Mouse (Mus musculus) embryonic facial prominence, embryonic 14.5 days (tissue): ENCODE data around the gene Hoxd13. TPM values are rescaled to one million over a fixed set of nuclear protein-coding genes. Genes with fewer than 3 reads are reported as not detected.

Experiments
- ATAC-seq: fragments of 200-750 bp; cut with Nextera tagmentation; 2 replicates; pipeline ENCODE4 v1.8.0; 2017; ENCODE audit warnings: low read depth, moderate number of reproducible peaks, moderate TSS enrichment
- DNase-seq: peaks from one replicate; pipeline ENCODE4 v3.0.0-alpha.2; 2015; ENCODE audit warnings: low spot score
- H3K27ac ChIP-seq: fragments of 300-500 bp; sonication (generic); replicated peaks from 2 replicates; pipeline ENCODE4 v1.5.1; 2014; ENCODE audit warnings: low read depth, mild to moderate bottlenecking, low read length, moderate library complexity
- H3K27me3 ChIP-seq: fragments of 300-500 bp; sonication (generic); replicated peaks from 2 replicates; pipeline ENCODE4 v1.6.1; 2014; ENCODE audit warnings: low read length; ENCODE audit not compliant: control insufficient read depth, insufficient read depth
- H3K36me3 ChIP-seq: fragments of 300-500 bp; sonication (generic); 2 replicates; pipeline ENCODE4 v1.6.1; 2014; ENCODE audit warnings: low read length, mixed read lengths; ENCODE audit not compliant: control insufficient read depth, insufficient read depth
- H3K4me1 ChIP-seq: fragments of 300-500 bp; sonication (generic); 2 replicates; pipeline ENCODE4 v1.6.1; 2014; ENCODE audit warnings: antibody characterized with exemption, low read length; ENCODE audit not compliant: control insufficient read depth, insufficient read depth
- H3K4me2 ChIP-seq: fragments of 300-500 bp; sonication (generic); 2 replicates; pipeline ENCODE4 v1.6.1; 2014; ENCODE audit warnings: low read depth, mild to moderate bottlenecking, low read length, moderate library complexity, mixed read lengths
- H3K4me3 ChIP-seq: fragments of 300-500 bp; sonication (generic); 2 replicates; pipeline ENCODE4 v1.5.1; 2014; ENCODE audit warnings: low read depth, mild to moderate bottlenecking, low read length
- H3K9ac ChIP-seq: fragments of 300-500 bp; sonication (generic); 2 replicates; pipeline ENCODE4 v1.6.1; 2014; ENCODE audit warnings: low read depth, mild to moderate bottlenecking, low read length, moderate library complexity, mixed read lengths
- H3K9me3 ChIP-seq: fragments of 300-500 bp; sonication (generic); 2 replicates; pipeline ENCODE4 v1.6.1; 2016; ENCODE audit warnings: low read length; ENCODE audit not compliant: control insufficient read depth
- WGBS: fragments of 180-500 bp; shearing (Covaris S2); extraction: QIAGEN DNeasy Blood & Tissue Kit; methylation state at CpG from one replicate; pipeline ENCODE4 v1.1.7; 2014; 5-methylcytosine and 5-hydroxymethylcytosine counted together
- polyA plus RNA-seq: library from polyadenylated mRNA; unstranded; fragments of >200 nt; fragmentation: Nextera tagmentation; extraction: Ambion mirVana; gene quantifications from 2 replicates; pipeline ENCODE4 v1.2.1, GENCODE M21; 2014

The Hoxd13 gene
- polyA plus RNA-seq, 1 experiment from 2014 or later = not detected

GRCm38 (mm10) chr2:74680561-74681398 is 12.7 kb downstream of the Hoxd13 start:
- H3K27ac ChIP-seq = no peak overlapping the region
- H3K27me3 ChIP-seq = peaks cover 100% of the 10 kb centered on the region
- H3K9me3 ChIP-seq = no peaks in the 10 kb centered on the region
- H3K4me1 ChIP-seq = 0 out of 2 replicates have a peak, but pooled peaks cover 4% of the 10 kb centered on the region
- ATAC-seq (no peak), DNase-seq (no peak)
- 3% methylated on average over 21 of the region's 21 CpGs for WGBS
- no peaks in the 10 kb centered on the region for H3K36me3 ChIP-seq
- no peak overlapping the region for H3K4me3 ChIP-seq
- H3K4me2 ChIP-seq = no peak overlapping the region
- no peak overlapping the region for H3K9ac ChIP-seq

GRCm38 (mm10) chr2:74681594-74682531 is 13.8 kb downstream of the Hoxd13 start:
- H3K4me2 ChIP-seq = peak overlapping the region; percentile 46
- H3K9ac ChIP-seq = no peak overlapping the region
- peak overlapping the region; percentile 28 for H3K4me3 ChIP-seq
- DNase-seq (no peak), ATAC-seq (no peak)
- H3K27me3 ChIP-seq = peaks cover 99% of the 10 kb centered on the region
- no peak overlapping the region for H3K27ac ChIP-seq
- WGBS = 2% methylated on average over 63 of the region's 78 CpGs
- no peaks in the 10 kb centered on the region for H3K36me3 ChIP-seq
- no peaks in the 10 kb centered on the region for H3K9me3 ChIP-seq
- H3K4me1 ChIP-seq = 0 out of 2 replicates have a peak, but pooled peaks cover 4% of the 10 kb centered on the region

DNA sequence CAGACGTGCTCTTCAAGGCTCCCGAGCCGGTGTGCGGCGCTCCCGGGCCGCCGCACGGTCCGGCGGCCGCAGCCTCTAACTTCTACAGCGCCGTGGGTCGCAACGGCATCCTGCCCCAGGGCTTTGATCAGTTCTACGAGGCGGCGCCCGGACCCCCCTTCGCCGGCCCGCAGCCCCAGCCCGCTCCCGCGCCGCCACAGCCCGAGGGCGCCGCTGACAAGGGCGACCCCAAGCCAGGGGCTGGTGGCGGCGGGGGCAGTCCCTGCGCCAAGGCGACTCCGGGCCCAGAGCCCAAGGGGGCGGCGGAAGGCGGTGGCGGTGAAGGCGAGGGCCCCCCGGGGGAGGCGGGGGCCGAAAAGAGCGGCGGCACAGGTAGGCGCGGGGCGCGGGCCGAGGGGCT is 14.7 kb downstream of the Hoxd13 start:
- DNase-seq = no peak
- peak overlapping the region; percentile 28 for H3K4me3 ChIP-seq
- H3K36me3 ChIP-seq = no peaks in the 10 kb centered on the region
- no peak overlapping the region for H3K27ac ChIP-seq
- H3K9ac ChIP-seq = no peak overlapping the region
- no peak for ATAC-seq
- H3K9me3 ChIP-seq = no peaks in the 10 kb centered on the region
- H3K4me2 ChIP-seq = peak overlapping the region; percentile 46
- 0 out of 2 replicates have a peak, but pooled peaks cover 4% of the 10 kb centered on the region for H3K4me1 ChIP-seq
- 1% methylated on average over 25 of the region's 51 CpGs for WGBS
- H3K27me3 ChIP-seq = peaks cover 99% of the 10 kb centered on the region

GRCm38 (mm10) chr2:74683471-74683951 is 15.4 kb downstream of the Hoxd13 start:
- H3K36me3 ChIP-seq = no peaks in the 10 kb centered on the region
- 0 out of 2 replicates have a peak, but pooled peaks cover 4% of the 10 kb centered on the region for H3K4me1 ChIP-seq
- no peaks in the 10 kb centered on the region for H3K9me3 ChIP-seq
- no peak overlapping the region for H3K27ac ChIP-seq
- peaks cover 99% of the 10 kb centered on the region for H3K27me3 ChIP-seq
- DNase-seq = no peak
- 2% methylated on average over 18 of the region's 18 CpGs for WGBS
- ATAC-seq = no peak
- H3K4me3 ChIP-seq = no peak overlapping the region
- no peak overlapping the region for H3K4me2 ChIP-seq
- no peak overlapping the region for H3K9ac ChIP-seq

DNA sequence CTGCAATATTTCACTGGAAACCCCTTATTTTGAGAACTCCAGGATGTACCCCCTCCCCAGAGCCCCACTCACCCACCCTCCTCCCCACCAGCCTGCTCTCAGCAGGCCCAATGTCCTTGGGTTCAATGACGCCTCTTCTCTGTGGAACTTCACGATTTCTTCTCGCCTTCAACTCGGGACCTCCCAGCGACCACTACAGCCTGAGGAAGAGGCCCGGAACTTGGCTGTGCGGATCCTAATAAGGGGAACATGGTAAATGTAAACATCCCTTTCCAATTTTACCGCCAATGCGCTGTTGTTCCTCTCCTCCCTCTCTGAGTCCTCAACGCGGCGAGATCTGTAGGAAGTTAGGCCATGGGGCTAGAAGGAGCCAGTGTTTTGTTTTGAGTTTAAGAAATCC is 16.0 kb downstream of the Hoxd13 start:
- no peak overlapping the region for H3K9ac ChIP-seq
- no peak overlapping the region for H3K27ac ChIP-seq
- DNase-seq = no peak

GRCm38 (mm10) chr2:74685059-74685603 is 17.0 kb downstream of the Hoxd13 start:
- ATAC-seq (no peak), DNase-seq (no peak)
- WGBS = 8% methylated on average over 4 of the region's 4 CpGs
- 0 out of 2 replicates have a peak, but pooled peaks cover 4% of the 10 kb centered on the region for H3K4me1 ChIP-seq
- H3K4me3 ChIP-seq = no peak overlapping the region
- no peak overlapping the region for H3K27ac ChIP-seq
- no peaks in the 10 kb centered on the region for H3K9me3 ChIP-seq
- no peaks in the 10 kb centered on the region for H3K36me3 ChIP-seq
- peaks cover 99% of the 10 kb centered on the region for H3K27me3 ChIP-seq
- H3K4me2 ChIP-seq = no peak overlapping the region
- no peak overlapping the region for H3K9ac ChIP-seq

More for the DNA sequence above, 16.0 kb downstream of the Hoxd13 start:
- H3K4me2 ChIP-seq = no peak overlapping the region
- ATAC-seq = no peak
- no peaks in the 10 kb centered on the region for H3K9me3 ChIP-seq
- H3K36me3 ChIP-seq = no peaks in the 10 kb centered on the region
- H3K27me3 ChIP-seq = peaks cover 99% of the 10 kb centered on the region
- H3K4me1 ChIP-seq = 0 out of 2 replicates have a peak, but pooled peaks cover 4% of the 10 kb centered on the region
- 1% methylated on average over 12 of the region's 12 CpGs for WGBS
- no peak overlapping the region for H3K4me3 ChIP-seq

DNA sequence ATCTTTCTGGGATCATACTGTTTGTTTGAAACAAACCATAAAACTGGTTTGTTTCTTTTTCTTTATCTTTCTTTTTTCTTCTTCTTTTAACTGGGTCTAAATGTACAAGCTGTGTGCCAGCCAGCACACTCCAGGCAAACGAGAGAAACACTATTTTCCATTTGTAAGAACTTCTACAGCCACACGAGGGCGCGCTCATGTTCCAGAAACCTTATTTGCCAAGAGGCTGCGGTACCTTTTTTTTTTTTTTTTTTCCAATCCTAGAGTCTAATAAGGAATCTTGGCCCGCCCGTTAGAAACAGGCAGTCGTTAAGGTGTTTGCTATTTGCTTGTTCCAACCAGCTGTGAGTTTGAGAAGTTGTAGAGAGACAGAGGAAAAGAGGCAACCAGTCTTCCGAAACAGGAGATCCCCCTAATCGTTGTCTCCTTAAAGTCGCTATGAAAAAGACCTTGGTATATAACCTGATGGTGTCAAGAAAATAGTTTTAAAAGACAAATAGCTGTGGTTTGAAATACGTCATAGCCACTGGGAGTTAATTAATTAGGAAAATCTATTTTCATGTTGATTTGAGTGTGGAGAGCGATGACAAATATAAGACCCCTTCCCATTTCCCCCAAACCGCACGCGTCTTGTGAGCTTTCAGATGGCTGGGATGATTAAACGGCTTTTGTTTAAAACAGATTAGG is 18.3 kb downstream of the Hoxd13 start:
- ATAC-seq = no peak
- Histone ChIP-seq H3K9ac (no peak overlapping the region), H3K36me3 (no peaks in the 10 kb centered on the region), H3K9me3 (no peaks in the 10 kb centered on the region), H3K4me2 (no peak overlapping the region), H3K27me3 (peaks cover 97% of the 10 kb centered on the region), H3K4me3 (no peak overlapping the region), H3K27ac (no peak overlapping the region), H3K4me1 (0 out of 2 replicates have a peak, but pooled peaks cover 4% of the 10 kb centered on the region)
- peak; percentile 89 for DNase-seq
- 5% methylated on average over 17 of the region's 17 CpGs for WGBS
